Comparison of ENCODE assay signal across 18 mouse cellular contexts in genomic region chrX:11400406-11400805, GRCm38 (mm10).
DNase-seq lines count a peak whose midpoint lies in the region; ATAC-seq and TF ChIP-seq lines count a peak whose summit lies in the region.
"Had no signal": no experiment of that assay in that cellular context is flagged by ENCODE, and none has a peak within 500 bp of the region (broad histone marks: within the 10 kb centered on the region; RNA-seq: fewer than 3 reads in every experiment).

No protein-coding gene starts in this region.

- no peaks in the 10 kb centered on the region for H3K36me3 ChIP-seq in lung, postnatal 0 days (ENCODE audit: insufficient read depth, low read length)
- H3K36me3 ChIP-seq: embryonic facial prominence, embryonic 10.5 days; forebrain, embryonic 10.5 days; heart, embryonic 10.5 days; hindbrain, embryonic 13.5 days had no signal

- peak; percentile 25 for DNase-seq in adrenal gland, adult 2 months
- no peak for DNase-seq in adrenal gland, adult 18-20 months (ENCODE audit: low spot score in 2 of 2)
- peak; percentile 45 for DNase-seq in lung, postnatal 0 days (ENCODE audit: low spot score)
- no peak for DNase-seq in lung, adult 18-20 months
- peak; percentile 28 for DNase-seq in lung, postnatal 14 days
- no peak for DNase-seq in gastrocnemius, adult 18-20 months (ENCODE audit: low spot score)
- no peak for DNase-seq in spleen, postnatal 14 days (ENCODE audit: low spot score in 2 of 2)
- DNase-seq: cerebellum, adult 2 months; cerebellum, postnatal 10 days; gastrocnemius, postnatal 36 days; heart, adult 18-20 months; heart, postnatal 10 days had no signal

- no peak overlapping the region for H3K27ac ChIP-seq in lung, postnatal 0 days (ENCODE audit: low read length)
- H3K27ac ChIP-seq: embryonic facial prominence, embryonic 10.5 days; forebrain, embryonic 10.5 days; heart, embryonic 10.5 days; hindbrain, embryonic 13.5 days; hindbrain, postnatal 0 days had no signal

- H3K27me3 ChIP-seq in lung, postnatal 0 days (replicated peaks; ENCODE audit: insufficient read depth, low read length) = no peaks in the 10 kb centered on the region

- H3K4me1 ChIP-seq in lung, postnatal 0 days (ENCODE audit: insufficient read depth, low read depth, low read length) = no peaks in the 10 kb centered on the region
- H3K4me1 ChIP-seq: embryonic facial prominence, embryonic 10.5 days; forebrain, embryonic 10.5 days; heart, embryonic 10.5 days; hindbrain, embryonic 13.5 days had no signal

- H3K4me2 ChIP-seq in lung, postnatal 0 days (replicated peaks; ENCODE audit: low read depth, low read length) = no peak overlapping the region
- H3K4me2 ChIP-seq: hindbrain, embryonic 13.5 days had no signal

- no peak for TF ChIP-seq EP300 in lung, postnatal 0 days (IDR thresholded peaks at IDR 0.05)

- no peak for ATAC-seq in lung, postnatal 0 days
- ATAC-seq: forebrain, embryonic 14.5 days; hindbrain, postnatal 0 days had no signal

- no peak for TF ChIP-seq CTCF in lung, postnatal 0 days (IDR thresholded peaks at IDR 0.05)

- no peak overlapping the region for H3K9ac ChIP-seq in lung, postnatal 0 days (replicated peaks; ENCODE audit: low read depth)
- H3K9ac ChIP-seq: hindbrain, embryonic 13.5 days had no signal

- 64% methylated on average over 3 of the region's 3 CpGs for WGBS in lung, postnatal 0 days

- H3K9me3 ChIP-seq in lung, postnatal 0 days (ENCODE audit: low read length) = no peaks in the 10 kb centered on the region
- H3K9me3 ChIP-seq: embryonic facial prominence, embryonic 10.5 days; heart, embryonic 10.5 days had no signal

- H3K4me3 ChIP-seq in lung, postnatal 0 days (ENCODE audit: low read depth, low read length) = no peak overlapping the region
- H3K4me3 ChIP-seq: embryonic facial prominence, embryonic 10.5 days; forebrain, embryonic 10.5 days; heart, embryonic 10.5 days; hindbrain, embryonic 13.5 days had no signal

Comparison
In these comparisons a context has a peak if more than half of its experiments do, and no peak if none do; other contexts are left out.
1. DNase-seq: peak in adrenal gland, adult 2 months (single experiment), lung, postnatal 0 days (single experiment) and lung, postnatal 14 days (single experiment); none in adrenal gland, adult 18-20 months (0 of 2), lung, adult 18-20 months (0 of 2), gastrocnemius, adult 18-20 months (single experiment) and spleen, postnatal 14 days (0 of 2).